Mouse (Mus musculus) T-helper 1 cell (primary cell): ENCODE data around the gene Adcy9.
"Not testable (repeated sequence)": the region's sequence is repeated elsewhere in the genome, so short reads cannot be mapped to it uniquely, and the experiment has no call there.

Experiments
- in situ Hi-C: fragments of 300-600 bp; cut with MboI, MseI; formaldehyde crosslinking; loops from one replicate; pipeline ENCODE4 v1.15.1; 2025; ENCODE audit warnings: high pct_unique_total_duplicates

Adcy9 gene

GRCm38 (mm10) chr16:4382406-4382805 is 37.9 kb downstream of the Adcy9 start:
- in situ Hi-C loops = no loop called here

- in situ Hi-C loops = no loop called here
Observed at GRCm38 (mm10) chr16:4381487-4381886, 38.8 kb downstream of the Adcy9 start.

- in situ Hi-C loops = no loop called here
Observed at GRCm38 (mm10) chr16:4378788-4379187, 41.5 kb downstream of the Adcy9 start.

- in situ Hi-C loops = no loop called here
Observed at GRCm38 (mm10) chr16:4377556-4377955, 42.7 kb downstream of the Adcy9 start.

- in situ Hi-C loops = loop anchor here (5.0 kb wide), 1 partner anchor 543 kb away; the partner anchor contains the start of gene Olfr15
Observed at GRCm38 (mm10) chr16:4374780-4375380, 45.4 kb downstream of the Adcy9 start.

- in situ Hi-C loops = loop anchor here (5.0 kb wide), 1 partner anchor 542 kb away; the partner anchor contains the start of gene Olfr15
Observed at GRCm38 (mm10) chr16:4374270-4374669, 46.0 kb downstream of the Adcy9 start.

GRCm38 (mm10) chr16:4371039-4371438 is 49.3 kb downstream of the Adcy9 start:
- in situ Hi-C loops = loop anchor here (5.0 kb wide), 1 partner anchor 539 kb away; the partner anchor contains the start of gene Olfr15

- in situ Hi-C loops = loop anchor here (5.0 kb wide), 1 partner anchor 538 kb away; the partner anchor contains the start of gene Olfr15
Observed at GRCm38 (mm10) chr16:4370141-4370541, 50.2 kb downstream of the Adcy9 start.

GRCm38 (mm10) chr16:4367930-4368329 is 52.4 kb downstream of the Adcy9 start:
- in situ Hi-C loops = no loop called here

- in situ Hi-C loops = no loop called here
Observed at GRCm38 (mm10) chr16:4367291-4367690, 53.0 kb downstream of the Adcy9 start.

- in situ Hi-C loops = no loop called here
Observed at GRCm38 (mm10) chr16:4366671-4367070, 53.6 kb downstream of the Adcy9 start.

- in situ Hi-C loops = no loop called here
Observed at GRCm38 (mm10) chr16:4363341-4364116, 56.8 kb downstream of the Adcy9 start.

GRCm38 (mm10) chr16:4355260-4356043 is 64.8 kb downstream of the Adcy9 start:
- in situ Hi-C loops = no loop called here

- in situ Hi-C loops = no loop called here
Observed at GRCm38 (mm10) chr16:4342579-4342978, 77.7 kb downstream of the Adcy9 start.

- in situ Hi-C loops = no loop called here
Observed at GRCm38 (mm10) chr16:4341316-4342062, 78.8 kb downstream of the Adcy9 start.

- in situ Hi-C loops = not testable (repeated sequence)
Observed at GRCm38 (mm10) chr16:4339216-4339615, 81.1 kb downstream of the Adcy9 start.

GRCm38 (mm10) chr16:4337269-4337668 is 83.0 kb downstream of the Adcy9 start:
- in situ Hi-C loops = no loop called here

- in situ Hi-C loops = no loop called here
Observed at GRCm38 (mm10) chr16:4333788-4334187, 86.5 kb downstream of the Adcy9 start.

- in situ Hi-C loops = no loop called here
Observed at GRCm38 (mm10) chr16:4333371-4333770, 86.9 kb downstream of the Adcy9 start.

- in situ Hi-C loops = no loop called here
Observed at GRCm38 (mm10) chr16:4327081-4327480, 93.2 kb downstream of the Adcy9 start.

GRCm38 (mm10) chr16:4325801-4326200 is 94.5 kb downstream of the Adcy9 start:
- in situ Hi-C loops = no loop called here
